Mouse (Mus musculus): ENCODE data around the gene Pacs2.

Pacs2 gene

GRCm38 (mm10) chr12:113013021-113013491, 1.3 kb upstream of the Pacs2 start:
- no peak for DNase-seq

GRCm38 (mm10) chr12:113014561-113015556, 551 bp downstream of the Pacs2 start:
- DNase-seq: peak; percentile 59

GRCm38 (mm10) chr12:113015956-113016355, 1.6 kb downstream of the Pacs2 start:
- no peak for DNase-seq

- no peak for DNase-seq
Measured at GRCm38 (mm10) chr12:113016976-113017375, 2.7 kb downstream of the Pacs2 start.

- no peak for DNase-seq
Measured at GRCm38 (mm10) chr12:113017429-113017984, 3.2 kb downstream of the Pacs2 start.

GRCm38 (mm10) chr12:113018763-113019162, 4.5 kb downstream of the Pacs2 start:
- DNase-seq: no peak

- no peak for DNase-seq
Measured at GRCm38 (mm10) chr12:113021488-113021887, 7.2 kb downstream of the Pacs2 start.

- DNase-seq: no peak
Measured at GRCm38 (mm10) chr12:113023082-113023481, 8.8 kb downstream of the Pacs2 start.

- DNase-seq: no peak
Measured at GRCm38 (mm10) chr12:113026557-113026956, 12.2 kb downstream of the Pacs2 start.

GRCm38 (mm10) chr12:113027495-113027894, 13.2 kb downstream of the Pacs2 start:
- no peak for DNase-seq

GRCm38 (mm10) chr12:113028067-113028466, 13.8 kb downstream of the Pacs2 start:
- no peak for DNase-seq

- no peak for DNase-seq
Measured at GRCm38 (mm10) chr12:113028898-113029297, 14.6 kb downstream of the Pacs2 start.

- no peak for DNase-seq
Measured at GRCm38 (mm10) chr12:113030046-113030445, 15.7 kb downstream of the Pacs2 start.

- peak; percentile 80 for DNase-seq
Measured at GRCm38 (mm10) chr12:113030993-113031392, 16.7 kb downstream of the Pacs2 start.

GRCm38 (mm10) chr12:113031441-113031840, 17.1 kb downstream of the Pacs2 start:
- DNase-seq: no peak

- no peak for DNase-seq
Measured at GRCm38 (mm10) chr12:113032296-113033250, 18.3 kb downstream of the Pacs2 start.

- no peak for DNase-seq
Measured at GRCm38 (mm10) chr12:113035093-113035492, 20.8 kb downstream of the Pacs2 start.

- DNase-seq: no peak
Measured at GRCm38 (mm10) chr12:113036996-113037395, 22.7 kb downstream of the Pacs2 start.

GRCm38 (mm10) chr12:113038414-113038813, 24.1 kb downstream of the Pacs2 start:
- no peak for DNase-seq

- no peak for DNase-seq
Measured at GRCm38 (mm10) chr12:113041481-113042439, 27.5 kb downstream of the Pacs2 start.

- peak; percentile 78 for DNase-seq
Measured at GRCm38 (mm10) chr12:113042543-113042942, 28.2 kb downstream of the Pacs2 start.

All from liver (tissue).